Mouse (Mus musculus): ENCODE measurements around the gene Sema3a.

GRCm38 (mm10) chr5:13421276-13421925 lies 296.2 kb downstream of the Sema3a start:
- TF ChIP-seq GATA1 (IDR thresholded peaks at IDR 0.05; ENCODE audit: borderline replicate concordance, low read length): no peak
- no peak for TF ChIP-seq FLI1 (IDR thresholded peaks at IDR 0.05; ENCODE audit: low read length)
